Mouse (Mus musculus): ENCODE measurements around the gene Chrne. TPM values are rescaled to one million over a fixed set of nuclear protein-coding genes. Genes with fewer than 3 reads are reported as not detected.

Gene Chrne
- polyA plus RNA-seq (2014; fragmentation: Nextera tagmentation; extraction: Ambion mirVana): 0.22 TPM in 1 of 2 replicates, not detected in the other

DNA sequence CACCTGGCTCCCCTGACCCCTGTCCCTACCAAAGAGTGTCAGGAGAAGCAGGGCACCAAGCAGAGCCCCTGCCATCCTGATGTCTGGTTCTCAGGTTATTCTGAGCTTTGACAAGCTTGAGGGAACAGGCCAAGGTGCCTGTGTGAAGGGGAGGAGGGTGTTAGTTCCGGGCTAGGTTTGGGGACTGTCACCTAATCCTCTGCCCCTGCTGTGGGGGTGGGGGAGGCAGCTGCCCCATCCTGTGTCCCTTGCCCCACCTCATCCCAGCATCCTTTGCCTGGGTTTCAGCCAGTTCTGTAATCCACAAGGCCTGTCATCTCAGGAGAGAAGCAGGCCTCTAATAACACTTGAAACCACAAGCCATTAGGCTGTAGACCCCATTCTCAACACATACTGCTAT is at the start of gene Chrne:
Gene Chrne, minus strand, starts transcription at position 116 of the 400 bp plus-strand sequence.
- Histone ChIP-seq H3K36me3 (ENCODE audit: control insufficient read depth, insufficient read depth, low read length) (no peaks in the 10 kb centered on the region), H3K27ac (ENCODE audit: low read depth, low read length) (no peak within 1 kb of the TSS), H3K4me1 (ENCODE audit: control insufficient read depth, insufficient read depth, low read length) (0 out of 2 replicates have a peak, but pooled peaks cover 5% of the 10 kb centered on the region), H3K4me3 (ENCODE audit: low read depth, low read length) (no peak within 1 kb of the TSS), H3K27me3 (ENCODE audit: control insufficient read depth, insufficient read depth, low read length) (no peaks in the 10 kb centered on the region), H3K4me2 (ENCODE audit: low read depth, low read length) (no peak within 1 kb of the TSS), H3K9me3 (ENCODE audit: control insufficient read depth, low read length) (no peaks in the 10 kb centered on the region), H3K9ac (replicated peaks; ENCODE audit: low read depth, low read length) (no peak within 1 kb of the TSS)
- 46% methylated on average over 1 of the region's 1 CpGs for WGBS
- no peak for ATAC-seq (ENCODE audit: low read depth)

- Histone ChIP-seq H3K36me3 (ENCODE audit: control insufficient read depth, insufficient read depth, low read length) (peaks cover 24% of the 10 kb centered on the region), H3K4me3 (ENCODE audit: low read depth, low read length) (peak overlapping the region; percentile 64), H3K4me2 (ENCODE audit: low read depth, low read length) (peak overlapping the region; percentile 88), H3K4me1 (ENCODE audit: control insufficient read depth, insufficient read depth, low read length) (peaks cover 14% of the 10 kb centered on the region), H3K27me3 (ENCODE audit: control insufficient read depth, insufficient read depth, low read length) (no peaks in the 10 kb centered on the region), H3K9me3 (ENCODE audit: control insufficient read depth, low read length) (no peaks in the 10 kb centered on the region), H3K9ac (replicated peaks; ENCODE audit: low read depth, low read length) (peak overlapping the region; percentile 62), H3K27ac (ENCODE audit: low read depth, low read length) (peak overlapping the region; percentile 86)
- under 1% methylated on average over 15 of the region's 15 CpGs for WGBS
- no peak; the same call in 1 of the 2 replicates for ATAC-seq (ENCODE audit: low read depth)
These were observed 49.3 kb upstream of the Chrne start for GRCm38 (mm10) chr11:70668335-70668770.

DNA sequence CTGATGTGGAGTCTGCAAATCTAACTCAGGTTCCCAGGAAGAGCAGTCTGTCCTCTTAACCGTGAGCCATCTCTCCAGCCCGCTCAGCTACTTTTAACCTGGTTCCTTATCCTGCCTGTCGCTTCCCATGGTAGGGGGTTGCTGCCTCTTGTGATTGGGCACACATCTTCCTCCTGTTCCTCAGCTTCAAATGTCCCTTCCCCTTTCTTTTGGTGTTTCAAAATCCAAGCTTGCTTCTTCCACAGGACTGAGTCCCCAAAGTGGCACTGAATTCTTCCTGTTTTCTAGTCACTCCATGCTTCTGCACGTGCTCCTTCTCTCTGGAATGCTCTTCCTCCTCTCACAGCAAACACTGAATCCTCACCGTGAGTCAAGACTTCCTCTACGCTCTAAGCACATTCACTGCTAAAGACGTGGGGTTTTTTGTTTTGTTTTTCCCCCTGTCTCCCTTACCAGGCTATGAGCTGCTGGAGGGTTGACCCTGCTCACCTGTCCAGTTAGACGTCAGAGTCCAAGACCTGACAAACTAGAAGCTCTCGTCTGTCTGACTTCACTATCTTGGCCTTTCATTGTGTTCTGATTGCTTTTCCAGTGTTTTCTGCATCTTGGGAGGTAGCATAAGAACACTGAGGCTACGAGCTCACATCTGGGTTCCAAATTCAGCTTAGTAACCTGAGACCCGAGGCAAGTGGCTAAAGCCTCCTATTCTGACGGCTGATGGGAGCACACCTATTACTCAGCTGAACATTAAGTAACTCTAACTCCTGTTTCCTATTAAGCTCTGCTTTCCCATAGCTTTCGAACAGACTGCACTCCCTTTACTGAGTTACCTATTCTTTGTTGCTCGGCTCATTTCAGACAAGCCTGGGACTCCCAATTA is 48.5 kb upstream of the Chrne start:
- H3K27ac ChIP-seq (ENCODE audit: low read depth, low read length): peak overlapping the region; percentile 86
- no peak for ATAC-seq (ENCODE audit: low read depth)
- H3K27me3 ChIP-seq (ENCODE audit: control insufficient read depth, insufficient read depth, low read length): no peaks in the 10 kb centered on the region
- no peaks in the 10 kb centered on the region for H3K9me3 ChIP-seq (ENCODE audit: control insufficient read depth, low read length)
- H3K9ac ChIP-seq (replicated peaks; ENCODE audit: low read depth, low read length): peak overlapping the region; percentile 62; the same call in 1 of the 2 replicates
- H3K36me3 ChIP-seq (ENCODE audit: control insufficient read depth, insufficient read depth, low read length): peaks cover 26% of the 10 kb centered on the region
- H3K4me3 ChIP-seq (ENCODE audit: low read depth, low read length): peak overlapping the region; percentile 64
- WGBS: 82% methylated on average over 14 of the region's 14 CpGs
- H3K4me2 ChIP-seq (ENCODE audit: low read depth, low read length): peak overlapping the region; percentile 88
- H3K4me1 ChIP-seq (ENCODE audit: control insufficient read depth, insufficient read depth, low read length): peaks cover 14% of the 10 kb centered on the region

GRCm38 (mm10) chr11:70666687-70667086 is 47.7 kb upstream of the Chrne start:
- peaks cover 14% of the 10 kb centered on the region for H3K4me1 ChIP-seq (ENCODE audit: control insufficient read depth, insufficient read depth, low read length)
- no peak overlapping the region for H3K4me2 ChIP-seq (ENCODE audit: low read depth, low read length)
- H3K27ac ChIP-seq (ENCODE audit: low read depth, low read length): no peak overlapping the region
- no peak overlapping the region for H3K4me3 ChIP-seq (ENCODE audit: low read depth, low read length)
- H3K9ac ChIP-seq (replicated peaks; ENCODE audit: low read depth, low read length): no peak overlapping the region
- WGBS: 92% methylated on average over 8 of the region's 8 CpGs
- peaks cover 33% of the 10 kb centered on the region for H3K36me3 ChIP-seq (ENCODE audit: control insufficient read depth, insufficient read depth, low read length)
- H3K9me3 ChIP-seq (ENCODE audit: control insufficient read depth, low read length): no peaks in the 10 kb centered on the region
- ATAC-seq (ENCODE audit: low read depth): no peak
- no peaks in the 10 kb centered on the region for H3K27me3 ChIP-seq (ENCODE audit: control insufficient read depth, insufficient read depth, low read length)

GRCm38 (mm10) chr11:70664741-70665140 is 45.7 kb upstream of the Chrne start:
- H3K4me2 ChIP-seq (ENCODE audit: low read depth, low read length): no peak overlapping the region
- H3K27ac ChIP-seq (ENCODE audit: low read depth, low read length): no peak overlapping the region
- H3K9me3 ChIP-seq (ENCODE audit: control insufficient read depth, low read length): no peaks in the 10 kb centered on the region
- 92% methylated on average over 9 of the region's 9 CpGs for WGBS
- ATAC-seq (ENCODE audit: low read depth): no peak
- H3K27me3 ChIP-seq (ENCODE audit: control insufficient read depth, insufficient read depth, low read length): no peaks in the 10 kb centered on the region
- H3K36me3 ChIP-seq (ENCODE audit: control insufficient read depth, insufficient read depth, low read length): peaks cover 33% of the 10 kb centered on the region
- H3K9ac ChIP-seq (replicated peaks; ENCODE audit: low read depth, low read length): no peak overlapping the region
- H3K4me3 ChIP-seq (ENCODE audit: low read depth, low read length): no peak overlapping the region
- peaks cover 8% of the 10 kb centered on the region for H3K4me1 ChIP-seq (ENCODE audit: control insufficient read depth, insufficient read depth, low read length)

GRCm38 (mm10) chr11:70663957-70664356 is 44.9 kb upstream of the Chrne start:
- ATAC-seq (ENCODE audit: low read depth): no peak
- no peak overlapping the region for H3K27ac ChIP-seq (ENCODE audit: low read depth, low read length)
- H3K9ac ChIP-seq (replicated peaks; ENCODE audit: low read depth, low read length): no peak overlapping the region
- H3K4me2 ChIP-seq (ENCODE audit: low read depth, low read length): no peak overlapping the region
- 96% methylated on average over 6 of the region's 6 CpGs for WGBS
- peaks cover 33% of the 10 kb centered on the region for H3K36me3 ChIP-seq (ENCODE audit: control insufficient read depth, insufficient read depth, low read length)
- H3K4me1 ChIP-seq (ENCODE audit: control insufficient read depth, insufficient read depth, low read length): peaks cover 8% of the 10 kb centered on the region
- no peaks in the 10 kb centered on the region for H3K27me3 ChIP-seq (ENCODE audit: control insufficient read depth, insufficient read depth, low read length)
- H3K9me3 ChIP-seq (ENCODE audit: control insufficient read depth, low read length): no peaks in the 10 kb centered on the region
- H3K4me3 ChIP-seq (ENCODE audit: low read depth, low read length): no peak overlapping the region

DNA sequence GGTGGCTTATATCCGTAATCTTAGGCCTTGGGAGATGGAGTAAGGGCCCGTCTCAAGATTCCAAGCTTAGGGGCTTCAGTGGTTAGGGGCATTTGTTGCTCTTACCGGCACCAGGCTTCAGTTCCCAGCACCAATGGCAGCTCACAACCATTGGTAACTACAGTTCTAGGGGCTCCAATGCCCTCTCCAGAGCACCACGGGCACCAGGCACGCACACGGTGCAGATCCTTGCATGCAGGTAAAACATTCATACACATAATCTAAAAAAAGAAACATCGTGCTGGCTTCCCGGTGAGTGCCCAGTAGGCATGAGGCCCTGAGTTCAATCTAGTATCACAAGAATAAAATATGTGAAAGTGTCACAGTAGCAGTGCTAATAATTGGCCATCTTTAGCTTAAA is 44.1 kb upstream of the Chrne start:
- H3K4me3 ChIP-seq (ENCODE audit: low read depth, low read length): no peak overlapping the region
- no peak overlapping the region for H3K9ac ChIP-seq (replicated peaks; ENCODE audit: low read depth, low read length)
- no peak for ATAC-seq (ENCODE audit: low read depth)
- H3K27ac ChIP-seq (ENCODE audit: low read depth, low read length): no peak overlapping the region
- peaks cover 6% of the 10 kb centered on the region for H3K4me1 ChIP-seq (ENCODE audit: control insufficient read depth, insufficient read depth, low read length)
- H3K4me2 ChIP-seq (ENCODE audit: low read depth, low read length): no peak overlapping the region
- peaks cover 33% of the 10 kb centered on the region for H3K36me3 ChIP-seq (ENCODE audit: control insufficient read depth, insufficient read depth, low read length)
- H3K9me3 ChIP-seq (ENCODE audit: control insufficient read depth, low read length): no peaks in the 10 kb centered on the region
- no peaks in the 10 kb centered on the region for H3K27me3 ChIP-seq (ENCODE audit: control insufficient read depth, insufficient read depth, low read length)
- over 99% methylated on average over 8 of the region's 8 CpGs for WGBS

GRCm38 (mm10) chr11:70660571-70660970 is 41.6 kb upstream of the Chrne start:
- 87% methylated on average over 8 of the region's 8 CpGs for WGBS
- H3K4me1 ChIP-seq (ENCODE audit: control insufficient read depth, insufficient read depth, low read length): peaks cover 14% of the 10 kb centered on the region
- H3K9me3 ChIP-seq (ENCODE audit: control insufficient read depth, low read length): no peaks in the 10 kb centered on the region
- no peak overlapping the region for H3K4me3 ChIP-seq (ENCODE audit: low read depth, low read length)
- H3K4me2 ChIP-seq (ENCODE audit: low read depth, low read length): no peak overlapping the region
- H3K9ac ChIP-seq (replicated peaks; ENCODE audit: low read depth, low read length): no peak overlapping the region
- no peak for ATAC-seq (ENCODE audit: low read depth)
- H3K36me3 ChIP-seq (ENCODE audit: control insufficient read depth, insufficient read depth, low read length): peaks cover 24% of the 10 kb centered on the region
- no peak overlapping the region for H3K27ac ChIP-seq (ENCODE audit: low read depth, low read length)
- no peaks in the 10 kb centered on the region for H3K27me3 ChIP-seq (ENCODE audit: control insufficient read depth, insufficient read depth, low read length)

DNA sequence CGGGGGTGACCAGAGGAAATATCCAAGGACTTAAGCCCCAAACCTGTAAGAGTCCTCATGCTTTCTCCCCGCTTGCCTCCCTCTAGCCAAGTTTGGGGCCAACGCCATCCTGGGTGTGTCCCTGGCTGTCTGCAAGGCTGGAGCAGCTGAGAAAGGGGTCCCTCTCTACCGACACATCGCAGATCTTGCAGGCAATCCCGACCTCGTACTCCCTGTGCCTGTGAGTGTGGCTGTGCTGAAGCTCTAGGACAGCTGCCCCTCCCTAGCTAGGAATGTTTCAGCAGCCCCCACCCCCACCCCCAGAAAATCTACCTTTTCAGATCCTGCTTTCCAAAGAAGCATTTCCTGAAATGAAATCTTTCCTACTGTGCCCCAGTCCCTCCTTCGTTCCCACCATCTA is 39.9 kb upstream of the Chrne start:
- whole genome bisulfite sequencing: 77% methylated on average over 8 of the region's 8 CpGs
- no peak overlapping the region for H3K27ac ChIP-seq (ENCODE audit: low read depth, low read length)

More for the DNA sequence above, 39.9 kb upstream of the Chrne start:
- Histone ChIP-seq H3K9me3 (ENCODE audit: control insufficient read depth, low read length) (no peaks in the 10 kb centered on the region), H3K9ac (replicated peaks; ENCODE audit: low read depth, low read length) (no peak overlapping the region), H3K4me2 (ENCODE audit: low read depth, low read length) (no peak overlapping the region), H3K36me3 (ENCODE audit: control insufficient read depth, insufficient read depth, low read length) (peaks cover 16% of the 10 kb centered on the region), H3K4me1 (ENCODE audit: control insufficient read depth, insufficient read depth, low read length) (peaks cover 14% of the 10 kb centered on the region), H3K4me3 (ENCODE audit: low read depth, low read length) (no peak overlapping the region), H3K27me3 (ENCODE audit: control insufficient read depth, insufficient read depth, low read length) (no peaks in the 10 kb centered on the region)
- no peak for ATAC-seq (ENCODE audit: low read depth)
